Mouse (Mus musculus) forebrain, embryonic 10.5 days (tissue): ENCODE measurements around the gene Fzd4. TPM values are rescaled to one million over a fixed set of nuclear protein-coding genes. Genes with fewer than 3 reads are reported as not detected.

Experiments
- DNase-seq: peaks from one replicate; pipeline ENCODE4 v3.0.0-alpha.2; 2017; ENCODE audit warnings: low spot score; ENCODE audit errors: extremely low spot score
- H3K27ac ChIP-seq: fragments of 300-500 bp; sonication (generic); 2 replicates; pipeline ENCODE4 v1.5.1; 2016; ENCODE audit warnings: mild to moderate bottlenecking
- H3K27me3 ChIP-seq: fragments of 300-500 bp; sonication (generic); 2 replicates; pipeline ENCODE4 v1.6.1; 2016; ENCODE audit warnings: mild to moderate bottlenecking; ENCODE audit not compliant: poor library complexity, severe bottlenecking
- H3K36me3 ChIP-seq: fragments of 300-500 bp; sonication (generic); replicated peaks from 2 replicates; pipeline ENCODE4 v1.6.1; 2016; ENCODE audit warnings: mild to moderate bottlenecking, moderate library complexity
- H3K4me1 ChIP-seq: fragments of 300-500 bp; sonication (generic); 2 replicates; pipeline ENCODE4 v1.6.1; 2016
- H3K4me3 ChIP-seq: fragments of 300-500 bp; sonication (generic); 2 replicates; pipeline ENCODE4 v1.5.1; 2016; ENCODE audit warnings: mild to moderate bottlenecking, moderate library complexity
- H3K9me3 ChIP-seq: fragments of 300-500 bp; sonication (generic); 2 replicates; pipeline ENCODE4 v1.6.1; 2016; ENCODE audit warnings: mild to moderate bottlenecking, moderate library complexity
- WGBS: fragments of 180-500 bp; shearing (Covaris S2); methylation state at CpG from one replicate; pipeline ENCODE4 v1.1.7; 2016; 5-methylcytosine and 5-hydroxymethylcytosine counted together
- polyA plus RNA-seq: library from polyadenylated mRNA; unstranded; fragments of >200 nt; fragmentation: Nextera tagmentation; extraction: Ambion mirVana; gene quantifications from 2 replicates; pipeline ENCODE4 v1.2.1, GENCODE M21; 2016

Fzd4 gene
- polyA plus RNA-seq, result 5.9 and 6.8 TPM in 2 replicates

DNA sequence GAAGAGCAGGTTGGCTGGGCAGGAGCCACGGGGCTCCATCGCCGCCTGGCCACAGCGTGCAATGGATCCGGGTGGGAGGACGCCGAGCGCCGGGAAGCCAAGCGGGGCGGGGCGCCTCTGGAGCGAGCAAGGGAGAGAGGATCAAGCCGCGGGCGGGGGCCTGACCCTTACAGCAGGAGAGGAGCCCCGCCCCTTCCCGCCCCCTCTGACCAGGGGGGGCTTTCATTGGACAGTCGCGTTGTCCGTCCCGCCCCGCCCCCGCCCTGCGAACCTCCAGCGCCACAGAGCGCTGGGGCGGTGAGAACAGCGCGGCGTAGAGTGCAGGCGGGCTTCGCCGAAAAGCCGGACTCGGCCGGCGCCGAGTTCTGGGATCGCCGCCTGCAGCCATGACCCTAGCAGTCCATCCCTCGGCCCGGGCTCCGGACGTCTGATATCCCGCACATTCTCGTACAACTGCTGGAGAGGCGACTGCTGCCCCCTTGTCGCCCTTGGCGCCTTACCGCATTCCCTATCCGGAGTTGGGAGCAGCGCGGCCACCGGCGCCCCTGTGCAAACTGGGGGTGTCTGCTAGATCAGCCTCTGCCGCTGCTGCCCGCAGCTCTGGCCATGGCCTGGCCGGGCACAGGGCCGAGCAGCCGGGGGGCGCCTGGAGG, at the start of gene Fzd4, which contains the start of gene Tmem135:
Gene Fzd4, plus strand, starts transcription at position 275 of the 653 bp plus-strand sequence.
Gene Tmem135, minus strand, starts transcription at position 142 of the 653 bp plus-strand sequence.
- Histone ChIP-seq H3K4me1 (peaks cover 62% of the 10 kb centered on the region), H3K27me3 (peaks cover 31% of the 10 kb centered on the region), H3K4me3 (peak within 1 kb of the TSS; percentile 85), H3K36me3 (peaks cover 22% of the 10 kb centered on the region), H3K27ac (peak within 1 kb of the TSS; percentile 93), H3K9me3 (no peaks in the 10 kb centered on the region)
- peak; percentile 96 for DNase-seq
- under 1% methylated on average over 61 of the region's 62 CpGs for WGBS

DNA sequence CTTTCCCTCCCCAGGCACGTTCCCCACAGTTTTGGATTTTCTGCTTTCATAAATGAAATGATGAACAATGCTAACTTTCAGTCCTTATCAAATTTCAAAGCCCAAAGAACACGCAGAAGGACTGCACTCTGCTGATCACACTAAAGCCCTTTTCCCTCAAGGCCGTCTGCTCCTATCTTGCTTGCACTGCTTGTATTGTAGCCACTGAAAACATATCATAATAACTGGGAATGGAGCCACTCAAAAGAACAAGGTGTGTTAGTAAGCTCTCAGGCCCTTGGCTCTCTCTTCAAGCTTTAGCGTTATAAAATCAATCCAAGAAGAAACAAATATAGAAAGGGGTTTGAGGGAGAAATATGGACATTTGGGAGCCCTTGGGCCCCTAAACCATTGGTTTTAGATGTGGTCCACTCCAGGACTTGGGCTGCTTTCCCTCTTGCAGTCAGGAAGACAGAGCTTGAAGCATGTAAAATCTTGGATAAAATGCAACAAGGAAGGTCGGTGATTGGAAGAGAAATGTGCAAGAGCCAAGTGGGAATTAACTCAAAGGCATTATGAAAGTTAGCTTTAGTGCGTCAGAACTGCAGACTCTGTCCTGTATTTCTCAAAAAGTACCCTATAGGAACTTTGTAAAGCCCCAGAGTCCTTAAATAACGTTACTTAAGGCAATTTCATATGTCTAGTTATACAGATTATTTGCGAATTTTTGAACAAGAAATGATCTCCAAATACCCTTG, 48.5 kb upstream of the Fzd4 start:
- Histone ChIP-seq H3K27ac (no peak overlapping the region), H3K9me3 (no peaks in the 10 kb centered on the region), H3K4me3 (no peak overlapping the region), H3K27me3 (no peaks in the 10 kb centered on the region), H3K36me3 (no peaks in the 10 kb centered on the region), H3K4me1 (peaks cover 14% of the 10 kb centered on the region)
- WGBS, result 84% methylated on average over 8 of the region's 8 CpGs
- DNase-seq, result no peak

GRCm38 (mm10) chr7:89356307-89356706, 47.8 kb upstream of the Fzd4 start:
- H3K27me3 ChIP-seq, result no peaks in the 10 kb centered on the region
- no peak overlapping the region for H3K27ac ChIP-seq
- H3K4me3 ChIP-seq, result no peak overlapping the region
- H3K9me3 ChIP-seq, result no peaks in the 10 kb centered on the region
- 66% methylated on average over 4 of the region's 4 CpGs for WGBS
- no peaks in the 10 kb centered on the region for H3K36me3 ChIP-seq
- no peak for DNase-seq
- peaks cover 14% of the 10 kb centered on the region for H3K4me1 ChIP-seq

DNA sequence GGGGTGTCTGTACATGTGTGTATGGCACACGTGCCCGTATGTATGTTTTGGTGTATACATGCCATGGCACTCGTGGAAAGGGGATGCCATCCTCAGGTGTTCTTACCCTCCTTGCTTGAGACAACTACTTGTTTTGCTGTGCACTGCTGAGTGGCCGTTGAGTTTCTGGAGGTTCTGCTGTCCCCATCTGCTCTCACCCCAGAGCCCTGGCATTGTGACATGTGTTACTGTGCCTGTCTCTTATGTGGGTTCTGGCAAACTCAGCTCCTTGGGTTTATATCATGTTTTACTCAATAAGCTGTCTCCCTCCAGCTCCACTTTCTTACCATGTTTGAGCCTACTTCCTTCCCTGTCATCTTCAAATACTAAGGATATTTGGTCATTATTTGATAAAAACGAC, 40.2 kb upstream of the Fzd4 start:
- no peak overlapping the region for H3K27ac ChIP-seq
- no peaks in the 10 kb centered on the region for H3K27me3 ChIP-seq
- H3K4me3 ChIP-seq, result no peak overlapping the region
- no peaks in the 10 kb centered on the region for H3K36me3 ChIP-seq
- H3K4me1 ChIP-seq, result peaks cover 11% of the 10 kb centered on the region
- WGBS, result 88% methylated on average over 5 of the region's 5 CpGs
- no peak for DNase-seq
- H3K9me3 ChIP-seq, result no peaks in the 10 kb centered on the region

GRCm38 (mm10) chr7:89365135-89365880, 38.8 kb upstream of the Fzd4 start:
- 91% methylated on average over 10 of the region's 10 CpGs for WGBS
- Histone ChIP-seq H3K36me3 (no peaks in the 10 kb centered on the region), H3K27ac (no peak overlapping the region), H3K4me1 (peaks cover 11% of the 10 kb centered on the region), H3K9me3 (no peaks in the 10 kb centered on the region), H3K27me3 (no peaks in the 10 kb centered on the region), H3K4me3 (no peak overlapping the region)
- DNase-seq, result no peak

DNA sequence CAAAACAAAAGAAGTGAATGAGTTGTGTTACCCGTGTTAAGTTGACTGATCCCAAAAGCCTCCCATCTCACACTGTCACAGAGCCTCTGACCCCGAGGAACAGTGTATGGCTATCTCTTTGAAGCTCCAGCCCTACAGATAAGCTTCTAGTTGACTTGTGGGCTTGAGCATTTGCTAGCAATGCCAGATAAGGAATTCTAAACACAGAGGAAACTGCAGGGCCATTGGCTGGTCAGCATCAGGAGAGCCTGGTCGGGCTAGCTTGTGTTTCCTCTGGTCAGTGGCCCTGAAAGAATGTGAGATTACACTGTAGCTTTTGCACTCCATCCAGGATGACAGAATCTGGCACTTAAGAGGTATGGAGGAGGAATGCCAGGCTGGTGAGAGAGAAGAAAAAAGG, 36.5 kb upstream of the Fzd4 start:
- no peaks in the 10 kb centered on the region for H3K9me3 ChIP-seq
- WGBS, result 32% methylated on average over 3 of the region's 3 CpGs
- peaks cover 11% of the 10 kb centered on the region for H3K4me1 ChIP-seq
- H3K27ac ChIP-seq, result no peak overlapping the region
- no peak overlapping the region for H3K4me3 ChIP-seq
- no peaks in the 10 kb centered on the region for H3K36me3 ChIP-seq
- no peak for DNase-seq
- no peaks in the 10 kb centered on the region for H3K27me3 ChIP-seq

GRCm38 (mm10) chr7:89370086-89370485, 34.1 kb upstream of the Fzd4 start:
- WGBS, result 81% methylated on average over 1 of the region's 1 CpGs
- no peaks in the 10 kb centered on the region for H3K27me3 ChIP-seq
- H3K27ac ChIP-seq, result no peak overlapping the region
- H3K9me3 ChIP-seq, result no peaks in the 10 kb centered on the region
- H3K4me3 ChIP-seq, result no peak overlapping the region
- no peaks in the 10 kb centered on the region for H3K36me3 ChIP-seq
- DNase-seq, result no peak
- H3K4me1 ChIP-seq, result peaks cover 11% of the 10 kb centered on the region

DNA sequence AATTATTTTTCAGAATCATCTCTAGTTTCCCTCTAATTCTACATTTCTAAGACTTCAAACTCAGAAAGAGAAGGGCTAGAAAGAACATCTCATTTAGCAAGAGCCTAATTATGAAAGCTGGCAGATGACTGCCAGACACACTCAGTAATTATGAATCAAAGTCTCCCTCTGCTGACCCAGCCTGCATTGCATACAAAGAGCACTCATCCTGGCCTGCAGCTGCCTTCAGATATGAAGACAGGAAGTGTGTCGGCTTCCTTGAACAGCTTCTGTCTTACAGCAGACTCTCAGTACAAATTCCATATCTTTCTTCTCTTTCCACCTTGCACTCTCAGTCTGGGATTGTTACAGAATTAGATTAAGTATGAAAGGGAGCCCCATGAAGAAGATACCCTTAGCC, 33.2 kb upstream of the Fzd4 start:
- 86% methylated on average over 1 of the region's 1 CpGs for WGBS
- Histone ChIP-seq H3K27ac (no peak overlapping the region), H3K4me1 (peaks cover 11% of the 10 kb centered on the region), H3K36me3 (no peaks in the 10 kb centered on the region), H3K4me3 (no peak overlapping the region), H3K9me3 (no peaks in the 10 kb centered on the region), H3K27me3 (no peaks in the 10 kb centered on the region)
- no peak for DNase-seq

- Histone ChIP-seq H3K9me3 (no peaks in the 10 kb centered on the region), H3K27ac (no peak overlapping the region), H3K36me3 (no peaks in the 10 kb centered on the region), H3K4me1 (peaks cover 11% of the 10 kb centered on the region), H3K4me3 (no peak overlapping the region), H3K27me3 (no peaks in the 10 kb centered on the region)
- DNase-seq, result no peak
- 76% methylated on average over 6 of the region's 6 CpGs for WGBS
These were observed 32.4 kb upstream of the Fzd4 start for GRCm38 (mm10) chr7:89371623-89372295.

- H3K4me3 ChIP-seq, result no peak overlapping the region
- no peak for DNase-seq
- H3K27ac ChIP-seq, result no peak overlapping the region
- no peaks in the 10 kb centered on the region for H3K36me3 ChIP-seq
- H3K4me1 ChIP-seq, result peaks cover 8% of the 10 kb centered on the region
- WGBS, result 66% methylated on average over 7 of the region's 7 CpGs
- H3K27me3 ChIP-seq, result no peaks in the 10 kb centered on the region
- H3K9me3 ChIP-seq, result no peaks in the 10 kb centered on the region
These were observed 23.0 kb upstream of the Fzd4 start for GRCm38 (mm10) chr7:89380935-89381705.

- H3K36me3 ChIP-seq, result no peaks in the 10 kb centered on the region
- no peak for DNase-seq
- 96% methylated on average over 3 of the region's 3 CpGs for WGBS
- H3K4me3 ChIP-seq, result no peak overlapping the region
- no peak overlapping the region for H3K27ac ChIP-seq
- no peaks in the 10 kb centered on the region for H3K9me3 ChIP-seq
- H3K4me1 ChIP-seq, result peaks cover 8% of the 10 kb centered on the region
- H3K27me3 ChIP-seq, result no peaks in the 10 kb centered on the region
These were observed 21.3 kb upstream of the Fzd4 start for GRCm38 (mm10) chr7:89382892-89383291.

GRCm38 (mm10) chr7:89388981-89389380, 15.2 kb upstream of the Fzd4 start:
- Histone ChIP-seq H3K4me1 (no peaks in the 10 kb centered on the region), H3K4me3 (no peak overlapping the region), H3K9me3 (no peaks in the 10 kb centered on the region), H3K27me3 (no peaks in the 10 kb centered on the region), H3K36me3 (no peaks in the 10 kb centered on the region), H3K27ac (no peak overlapping the region)
- WGBS, result 85% methylated on average over 3 of the region's 3 CpGs
- no peak for DNase-seq
